Mouse (Mus musculus) myocyte (in vitro differentiated cells): ENCODE results near the gene Rhbdf2. TPM values are rescaled to one million over a fixed set of nuclear protein-coding genes. Genes with fewer than 3 reads are reported as not detected.

Source experiments
- H3K27me3 ChIP-seq: one replicate; pipeline ENCODE4 v1.6.1; 2011; ENCODE audit not compliant: control insufficient read depth, insufficient read depth, insufficient read length
- H3K36me3 ChIP-seq: one replicate; pipeline ENCODE4 v1.6.1; 2011; ENCODE audit not compliant: control insufficient read depth, insufficient read depth
- H3K4me2 ChIP-seq: one replicate; pipeline ENCODE4 v1.6.1; 2011; ENCODE audit warnings: low read depth, control low read depth
- H3K4me3 ChIP-seq: one replicate; pipeline ENCODE4 v1.5.1; 2011; ENCODE audit warnings: mild to moderate bottlenecking, control low read depth, moderate library complexity
- H3K79me2 ChIP-seq: one replicate; pipeline ENCODE4 v1.6.1; 2011; ENCODE audit not compliant: control insufficient read depth, insufficient read depth
- H3ac ChIP-seq: one replicate; pipeline ENCODE4 v1.6.1; 2011; ENCODE audit not compliant: control insufficient read depth, insufficient read length
- CEBPB ChIP-seq: IDR thresholded peaks from 2 replicates; pipeline ENCODE4 v1.6.1; 2011; ENCODE audit warnings: mild to moderate bottlenecking, moderate library complexity; ENCODE audit not compliant: poor library complexity, insufficient read depth, severe bottlenecking
- E2F4 ChIP-seq: IDR thresholded peaks from one replicate; pipeline ENCODE4 v1.6.1; 2011; ENCODE audit warnings: mild to moderate bottlenecking, control low read depth, moderate library complexity; ENCODE audit not compliant: insufficient read depth
- MAX ChIP-seq: IDR thresholded peaks from one replicate; pipeline ENCODE4 v1.6.1; 2011; ENCODE audit warnings: low read depth, mild to moderate bottlenecking, control low read depth
- MYOD1 ChIP-seq, 3 experiments: IDR thresholded peaks; one replicate each; pipeline ENCODE4 v1.6.1; 2011; ENCODE audit warnings: control low read depth in 2 of 3, low read depth in 2 of 3, mild to moderate bottlenecking in 2 of 3, moderate library complexity in 1 of 3; ENCODE audit not compliant: insufficient read length in 2 of 3, control insufficient read depth in 1 of 3
- MYOG ChIP-seq, 3 experiments: IDR thresholded peaks; one replicate each; pipeline ENCODE4 v1.6.1; 2011; ENCODE audit warnings: control low read depth in 2 of 3, low read depth in 2 of 3, mild to moderate bottlenecking in 2 of 3; ENCODE audit not compliant: insufficient read length in 2 of 3, control insufficient read depth in 1 of 3, insufficient read depth in 1 of 3
- POLR2A ChIP-seq: IDR thresholded peaks from one replicate; pipeline ENCODE4 v1.6.1; 2011; ENCODE audit warnings: low read depth, mild to moderate bottlenecking, control low read depth, moderate library complexity; ENCODE audit not compliant: insufficient read length
- POLR2AphosphoS2 ChIP-seq: IDR thresholded peaks from one replicate; pipeline ENCODE4 v1.6.1; 2011; ENCODE audit warnings: low read depth, control low read depth; ENCODE audit not compliant: insufficient read length
- REST ChIP-seq: IDR thresholded peaks from one replicate; pipeline ENCODE4 v1.6.1; 2011; ENCODE audit warnings: mild to moderate bottlenecking, control low read depth, moderate library complexity; ENCODE audit not compliant: insufficient read depth, insufficient read length
- SRF ChIP-seq: IDR thresholded peaks from one replicate; pipeline ENCODE4 v1.6.1; 2011; ENCODE audit warnings: low read depth; ENCODE audit not compliant: control insufficient read depth, insufficient read length
- TCF12 ChIP-seq: IDR thresholded peaks from one replicate; pipeline ENCODE4 v1.6.1; 2011; ENCODE audit warnings: mild to moderate bottlenecking, control low read depth; ENCODE audit not compliant: poor library complexity, insufficient read depth, severe bottlenecking
- TCF3 ChIP-seq: IDR thresholded peaks from one replicate; pipeline ENCODE4 v1.6.1; 2011; ENCODE audit warnings: low read depth, control low read depth; ENCODE audit not compliant: insufficient read length
- USF1 ChIP-seq: IDR thresholded peaks from one replicate; pipeline ENCODE4 v1.6.1; 2011; ENCODE audit warnings: low read depth, mild to moderate bottlenecking, control low read depth, moderate library complexity
- polyA plus RNA-seq: library from polyadenylated mRNA; unstranded; fragments of >200 nt; fragmentation: generic; extraction: Trizol; gene quantifications from one replicate; pipeline ENCODE4 v1.2.1, GENCODE M21; 2012; ENCODE audit warnings: missing spikeins

Gene Rhbdf2
- polyA plus RNA-seq, 1 experiment = 16.2 TPM

DNA sequence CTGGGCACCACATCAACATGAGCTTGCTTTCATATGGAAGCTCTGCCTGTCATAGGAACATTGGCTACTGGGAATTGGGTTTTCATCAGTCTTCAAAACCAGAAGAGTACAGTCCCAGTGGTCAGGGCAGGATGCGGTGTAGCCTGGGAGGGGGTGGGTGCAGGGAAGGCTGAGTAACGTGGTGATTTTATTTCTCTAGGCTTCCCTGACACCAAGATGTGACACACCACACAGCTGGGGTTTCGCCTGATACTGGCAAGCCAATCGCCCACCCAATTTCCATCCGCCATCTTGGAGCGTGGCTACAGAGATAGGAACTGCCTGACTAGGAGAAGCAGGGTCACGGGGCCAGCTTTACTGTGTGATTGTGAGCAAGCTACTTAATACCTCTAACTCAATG lies 8.2 kb downstream of the Rhbdf2 start:
- no peak overlapping the region for H3ac ChIP-seq
- no peak for TF ChIP-seq POLR2AphosphoS2
- TF ChIP-seq CEBPB = no peak
- no peak for TF ChIP-seq MYOG (IDR thresholded peaks at IDR 0.05; ENCODE audit: control insufficient read depth in 1 of 3, insufficient read depth in 1 of 3, insufficient read length in 2 of 3, low read depth in 2 of 3)
- no peak for TF ChIP-seq POLR2A
- no peak for TF ChIP-seq REST
- TF ChIP-seq TCF3 = no peak
- TF ChIP-seq TCF12 = no peak
- TF ChIP-seq SRF = no peak
- TF ChIP-seq E2F4 = no peak
- no peak for TF ChIP-seq USF1
- TF ChIP-seq MAX = no peak
- TF ChIP-seq MYOD1 (IDR thresholded peaks at IDR 0.05; ENCODE audit: control insufficient read depth in 1 of 3, insufficient read length in 2 of 3, low read depth in 2 of 3) = no peak
- H3K79me2 ChIP-seq = peaks cover 43% of the 10 kb centered on the region
- H3K36me3 ChIP-seq = no peaks in the 10 kb centered on the region
- no peaks in the 10 kb centered on the region for H3K27me3 ChIP-seq
- no peak overlapping the region for H3K4me3 ChIP-seq
- peak overlapping the region; percentile 88 for H3K4me2 ChIP-seq

DNA sequence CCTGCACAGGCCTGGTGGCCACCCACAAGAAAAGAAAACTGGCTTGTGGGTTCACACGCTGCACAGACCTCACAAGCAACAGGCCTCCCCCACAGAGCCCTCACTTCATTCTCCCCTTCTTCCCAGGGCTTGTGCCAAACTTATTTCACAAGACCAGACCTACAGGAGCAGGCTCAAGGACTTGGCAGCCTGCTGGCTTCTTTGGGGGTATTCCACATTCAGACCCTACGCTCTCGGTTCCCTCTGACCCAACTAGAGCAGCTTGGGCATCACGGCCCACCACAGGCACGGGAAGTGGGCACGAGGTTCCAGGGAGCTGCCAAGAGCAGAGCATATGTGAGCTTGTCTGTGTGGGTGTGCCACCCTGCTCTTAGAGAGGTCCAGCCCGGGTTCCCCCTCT lies 9.2 kb downstream of the Rhbdf2 start:
- TF ChIP-seq POLR2AphosphoS2 = no peak
- TF ChIP-seq REST = no peak
- TF ChIP-seq MAX = no peak
- 0 out of 2 replicates have a peak, but pooled peaks have one; percentile 25 for TF ChIP-seq CEBPB
- TF ChIP-seq TCF3 = no peak
- TF ChIP-seq SRF = no peak
- peak overlapping the region; percentile 88 for H3K4me2 ChIP-seq
- H3K27me3 ChIP-seq = no peaks in the 10 kb centered on the region
- H3ac ChIP-seq = no peak overlapping the region
- H3K79me2 ChIP-seq = peaks cover 33% of the 10 kb centered on the region
- H3K4me3 ChIP-seq = peak overlapping the region; percentile 18
- no peaks in the 10 kb centered on the region for H3K36me3 ChIP-seq

DNA sequence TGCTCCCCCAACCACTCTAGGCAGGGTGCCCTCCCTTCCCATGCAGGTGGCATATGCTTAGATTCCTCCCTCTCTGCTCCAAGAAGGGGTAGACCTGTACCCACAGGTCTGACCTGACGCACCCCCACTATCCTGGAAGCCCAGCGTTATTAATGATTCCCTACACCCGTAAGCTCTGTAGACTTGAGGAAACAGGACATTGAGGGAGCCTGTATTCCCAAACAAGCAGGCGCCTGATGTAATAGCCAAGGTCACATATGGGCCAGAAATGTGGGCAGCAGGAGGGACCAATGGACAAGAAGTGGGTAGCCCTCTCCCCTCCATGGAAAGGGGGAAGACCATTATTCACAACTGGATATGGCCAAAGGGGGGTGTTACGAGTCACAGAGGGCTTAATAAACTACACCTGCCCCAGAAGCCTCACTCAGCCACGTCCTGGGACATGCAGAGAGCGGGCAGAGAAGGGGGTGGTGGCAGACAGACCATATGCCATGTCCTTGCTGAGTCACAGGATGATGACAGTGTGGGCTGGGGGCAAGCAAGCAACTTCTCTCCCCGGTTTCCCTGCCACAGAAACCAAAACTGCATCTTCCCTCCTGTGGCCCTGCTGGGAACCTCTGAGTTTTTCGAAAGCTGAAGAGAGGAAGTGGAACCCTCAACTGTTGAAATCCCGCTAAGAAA lies 10.2 kb downstream of the Rhbdf2 start:
- peak overlapping the region; percentile 88 for H3K4me2 ChIP-seq

DNA sequence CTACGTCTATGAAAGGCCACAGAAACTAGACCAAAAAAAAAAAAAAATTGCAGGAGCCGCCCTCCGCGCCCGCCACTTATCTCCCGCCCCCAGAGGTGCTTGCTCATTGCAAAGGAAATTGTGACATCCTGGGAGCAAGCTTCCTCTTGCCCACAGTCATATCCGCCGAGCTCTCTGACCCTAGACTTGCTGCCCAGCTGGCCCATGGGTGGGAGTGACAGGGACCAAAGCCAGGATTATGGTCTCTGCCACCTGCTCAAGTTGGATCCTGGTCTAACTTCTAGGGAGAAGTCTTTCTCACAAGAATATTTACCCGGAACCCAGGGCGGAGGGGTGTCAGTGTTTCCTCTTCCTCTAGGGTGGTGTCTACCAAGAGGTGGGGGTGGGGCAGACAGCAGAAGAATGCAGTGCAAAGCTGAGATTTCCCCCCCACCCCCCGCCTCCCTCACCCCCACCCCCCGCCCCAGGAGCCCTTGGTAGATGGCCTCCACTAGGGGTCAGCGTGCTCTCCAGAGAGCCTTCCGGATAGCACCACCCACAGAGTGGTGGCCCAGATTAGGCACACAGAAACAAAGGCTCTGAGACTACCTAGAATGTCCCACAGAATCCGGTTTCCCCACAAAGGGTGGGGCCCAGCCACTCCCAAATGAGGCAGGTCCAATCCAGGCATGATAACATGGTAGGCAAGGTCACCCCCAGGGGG lies 10.9 kb downstream of the Rhbdf2 start:
- Histone ChIP-seq H3K36me3 (no peaks in the 10 kb centered on the region), H3ac (no peak overlapping the region), H3K79me2 (peaks cover 28% of the 10 kb centered on the region), H3K4me3 (peak overlapping the region; percentile 18), H3K4me2 (peak overlapping the region; percentile 88), H3K27me3 (no peaks in the 10 kb centered on the region)
- TF ChIP-seq MYOG (IDR thresholded peaks at IDR 0.05; ENCODE audit: control insufficient read depth in 1 of 3, insufficient read depth in 1 of 3, insufficient read length in 2 of 3, low read depth in 2 of 3) = peak in 2 of 3 experiments; percentile 19 to 89
- peak; percentile 81 for TF ChIP-seq TCF12
- TF ChIP-seq REST = no peak
- no peak for TF ChIP-seq MAX
- TF ChIP-seq TCF3 = peak; percentile 67
- TF ChIP-seq E2F4 = peak; percentile 8
- TF ChIP-seq MYOD1 (IDR thresholded peaks at IDR 0.05; ENCODE audit: control insufficient read depth in 1 of 3, insufficient read length in 2 of 3, low read depth in 2 of 3) = peak in 2 of 3 experiments; percentile 77 to 91
- no peak for TF ChIP-seq USF1
- no peak for TF ChIP-seq POLR2A
- no peak for TF ChIP-seq SRF
- TF ChIP-seq POLR2AphosphoS2 = peak; percentile 26
- peak; percentile 87 for TF ChIP-seq CEBPB

More for the DNA sequence above, 10.2 kb downstream of the Rhbdf2 start:
- no peaks in the 10 kb centered on the region for H3K36me3 ChIP-seq
- H3K27me3 ChIP-seq = no peaks in the 10 kb centered on the region
- peaks cover 28% of the 10 kb centered on the region for H3K79me2 ChIP-seq
- no peak overlapping the region for H3ac ChIP-seq
- TF ChIP-seq MYOG (IDR thresholded peaks at IDR 0.05; ENCODE audit: control insufficient read depth in 1 of 3, insufficient read depth in 1 of 3, insufficient read length in 2 of 3, low read depth in 2 of 3) (peak in 1 of 3 experiments; percentile 77), REST (no peak), USF1 (no peak), TCF12 (no peak), POLR2A (peak; percentile 44), SRF (no peak), E2F4 (no peak), MAX (no peak), MYOD1 (IDR thresholded peaks at IDR 0.05; ENCODE audit: control insufficient read depth in 1 of 3, insufficient read length in 2 of 3, low read depth in 2 of 3) (peak in 2 of 3 experiments; percentile 24 to 87), POLR2AphosphoS2 (peak; percentile 46), CEBPB (peak; percentile 58; the same call in 1 of the 2 replicates), TCF3 (no peak)
- peak overlapping the region; percentile 18 for H3K4me3 ChIP-seq
